Mouse (Mus musculus) gonadal fat pad, adult 2 months (tissue): ENCODE results near the gene Troap. TPM values are rescaled to one million over a fixed set of nuclear protein-coding genes. Genes with fewer than 3 reads are reported as not detected.

ENCODE experiments used
- DNase-seq: peaks from one replicate; pipeline ENCODE4 v3.0.0-alpha.2; 2012; ENCODE audit warnings: low read depth
- polyA plus RNA-seq: library from polyadenylated mRNA; depleted of rRNA; stranded (reverse); fragments of >200 nt; gene quantifications from 2 replicates; pipeline ENCODE4 v1.2.3, GENCODE M21; 2012; rRNA removed

Gene Troap
- 2.3 and 3.0 TPM in 2 replicates for polyA plus RNA-seq

GRCm38 (mm10) chr15:99074019-99074599, at the start of gene Troap:
Gene Troap, plus strand, starts transcription at chr15:99074575.
- no peak for DNase-seq

- no peak for DNase-seq
Measured at GRCm38 (mm10) chr15:99024668-99025314, 49.6 kb upstream of the Troap start.

- DNase-seq, result no peak
Measured at GRCm38 (mm10) chr15:99025414-99025813, 49.0 kb upstream of the Troap start.

- no peak for DNase-seq
Measured at GRCm38 (mm10) chr15:99026259-99026658, 48.1 kb upstream of the Troap start.

GRCm38 (mm10) chr15:99027116-99027515, 47.3 kb upstream of the Troap start:
- no peak for DNase-seq

GRCm38 (mm10) chr15:99028874-99029458, 45.4 kb upstream of the Troap start:
- DNase-seq, result no peak

GRCm38 (mm10) chr15:99029619-99030584, 44.5 kb upstream of the Troap start, which contains the start of gene Tuba1c:
Gene Tuba1c, plus strand, starts transcription at chr15:99029891.
- DNase-seq, result peak; percentile 96

GRCm38 (mm10) chr15:99030585-99031387, 43.6 kb upstream of the Troap start:
- DNase-seq, result no peak

- DNase-seq, result no peak
Measured at GRCm38 (mm10) chr15:99031388-99031675, 43.0 kb upstream of the Troap start.

GRCm38 (mm10) chr15:99032041-99032725, 42.2 kb upstream of the Troap start:
- DNase-seq, result peak; percentile 99

- DNase-seq, result no peak
Measured at GRCm38 (mm10) chr15:99032726-99033250, 41.6 kb upstream of the Troap start.

- DNase-seq, result no peak
Measured at GRCm38 (mm10) chr15:99033498-99034270, 40.7 kb upstream of the Troap start.

GRCm38 (mm10) chr15:99035431-99035830, 38.9 kb upstream of the Troap start:
- DNase-seq, result no peak

GRCm38 (mm10) chr15:99036249-99036905, 38.0 kb upstream of the Troap start:
- DNase-seq, result no peak

- DNase-seq, result no peak
Measured at GRCm38 (mm10) chr15:99038025-99038424, 36.4 kb upstream of the Troap start.

- DNase-seq, result no peak
Measured at GRCm38 (mm10) chr15:99038797-99039196, 35.6 kb upstream of the Troap start.

- no peak for DNase-seq
Measured at GRCm38 (mm10) chr15:99039306-99039705, 35.1 kb upstream of the Troap start.

GRCm38 (mm10) chr15:99039996-99040919, 34.1 kb upstream of the Troap start:
- DNase-seq, result no peak
